Mouse (Mus musculus) adrenal gland, adult 8-10 months (tissue): ENCODE results near the gene Grip2. TPM values are rescaled to one million over a fixed set of nuclear protein-coding genes. Genes with fewer than 3 reads are reported as not detected.

Experiments used
- DNase-seq: peaks from one replicate; pipeline ENCODE4 v3.0.0; 2022
- total RNA-seq, 4 experiments: library from RNA; stranded (reverse); gene quantifications; 2 replicates each; pipeline ENCODE4 v1.2.4; 2022

Grip2 gene
- total RNA-seq, 4 experiments from 2014 or later = 3.0 to 4.7 (median 4.1) TPM

GRCm38 (mm10) chr6:91795640-91796039 lies 31.4 kb downstream of the Grip2 start:
- DNase-seq = no peak

- no peak for DNase-seq
Measured at GRCm38 (mm10) chr6:91788311-91788798, 38.7 kb downstream of the Grip2 start.

GRCm38 (mm10) chr6:91785018-91785417 lies 42.0 kb downstream of the Grip2 start:
- no peak for DNase-seq

DNA sequence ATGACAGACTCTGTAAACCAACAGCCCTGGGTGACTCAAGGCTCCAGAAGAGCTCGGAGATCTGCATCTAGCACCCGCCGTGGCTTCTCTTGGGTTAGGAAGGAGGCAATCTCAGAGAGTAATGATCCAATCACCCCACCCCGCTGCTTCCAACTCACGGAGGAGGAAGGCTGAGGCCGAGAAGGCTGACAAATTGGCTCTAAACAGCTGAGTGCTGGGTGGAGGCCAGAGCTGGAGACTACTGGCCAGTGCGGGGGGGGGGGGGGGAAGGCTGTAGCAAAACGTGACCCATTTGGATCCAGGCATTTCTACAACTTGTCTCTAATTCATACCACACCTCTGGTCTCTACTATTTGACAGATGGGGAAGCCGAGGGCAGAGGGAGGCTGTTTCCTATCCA lies 47.8 kb downstream of the Grip2 start:
- no peak for DNase-seq

DNA sequence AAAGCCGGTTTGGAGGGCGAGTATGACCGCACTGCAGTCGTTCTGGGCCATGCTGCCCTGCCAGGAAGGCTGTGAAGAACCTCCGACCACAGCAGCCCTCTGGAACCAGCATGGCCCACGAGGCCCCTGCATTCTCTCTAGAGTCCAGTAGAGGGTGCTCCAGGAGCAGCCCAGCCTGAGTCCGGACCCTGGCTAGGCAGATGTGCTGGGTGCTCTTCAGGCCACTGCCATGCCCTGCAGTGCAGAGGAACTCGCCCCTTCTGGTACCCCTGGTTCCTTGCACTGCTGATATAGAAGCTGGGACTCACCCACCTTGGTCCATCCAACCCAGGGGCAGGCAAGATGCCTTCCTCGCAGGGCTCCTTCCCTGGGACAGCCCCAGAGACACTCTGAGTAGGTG lies 50.5 kb downstream of the Grip2 start:
- no peak for DNase-seq

- DNase-seq = no peak
Measured at GRCm38 (mm10) chr6:91773951-91774350, 53.1 kb downstream of the Grip2 start.

GRCm38 (mm10) chr6:91767550-91767949 lies 59.5 kb downstream of the Grip2 start:
- no peak for DNase-seq

DNA sequence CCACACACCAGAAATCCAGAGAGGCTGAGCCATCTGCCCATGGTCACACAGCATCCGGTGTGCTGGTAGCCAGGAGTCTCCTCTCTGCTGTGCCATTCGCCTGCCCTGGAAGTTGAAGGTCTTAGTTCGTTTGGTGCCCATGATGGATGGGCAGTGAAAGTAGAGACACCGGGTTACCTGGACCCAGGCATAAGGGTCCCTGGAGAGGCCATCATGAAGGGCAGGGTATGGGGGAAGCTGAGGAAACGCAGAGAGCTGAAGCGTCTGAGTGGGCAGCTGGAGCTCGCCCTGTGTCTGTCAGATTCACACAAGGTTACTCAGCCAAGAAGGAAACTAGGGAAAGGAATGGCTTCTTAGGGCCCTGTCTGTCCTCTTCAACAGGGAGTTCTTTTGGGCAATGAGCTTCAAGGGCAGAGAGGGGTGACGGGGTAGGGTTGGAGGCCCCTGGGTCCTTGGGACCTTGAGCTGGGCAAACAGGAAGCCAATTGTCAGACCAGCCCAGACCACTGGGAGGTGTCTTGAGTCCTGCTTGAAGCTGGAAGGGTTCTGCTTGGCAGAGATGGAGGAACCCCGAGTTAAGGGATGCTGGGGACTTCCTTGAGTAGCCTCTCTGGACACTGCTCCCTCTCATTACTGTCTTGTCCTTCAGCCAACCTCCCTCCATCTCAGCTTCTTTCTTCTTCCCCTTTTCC lies 64.9 kb downstream of the Grip2 start:
- no peak for DNase-seq

- no peak for DNase-seq
Measured at GRCm38 (mm10) chr6:91754845-91755244, 72.2 kb downstream of the Grip2 start.

- no peak for DNase-seq
Measured at GRCm38 (mm10) chr6:91754098-91754497, 73.0 kb downstream of the Grip2 start.

GRCm38 (mm10) chr6:91752884-91753283 lies 74.2 kb downstream of the Grip2 start:
- no peak for DNase-seq

GRCm38 (mm10) chr6:91750976-91751375 lies 76.1 kb downstream of the Grip2 start:
- DNase-seq = no peak

GRCm38 (mm10) chr6:91746776-91747175 lies 80.3 kb downstream of the Grip2 start:
- DNase-seq = no peak

- DNase-seq = no peak
Measured at GRCm38 (mm10) chr6:91745947-91746582, 81.0 kb downstream of the Grip2 start.

DNA sequence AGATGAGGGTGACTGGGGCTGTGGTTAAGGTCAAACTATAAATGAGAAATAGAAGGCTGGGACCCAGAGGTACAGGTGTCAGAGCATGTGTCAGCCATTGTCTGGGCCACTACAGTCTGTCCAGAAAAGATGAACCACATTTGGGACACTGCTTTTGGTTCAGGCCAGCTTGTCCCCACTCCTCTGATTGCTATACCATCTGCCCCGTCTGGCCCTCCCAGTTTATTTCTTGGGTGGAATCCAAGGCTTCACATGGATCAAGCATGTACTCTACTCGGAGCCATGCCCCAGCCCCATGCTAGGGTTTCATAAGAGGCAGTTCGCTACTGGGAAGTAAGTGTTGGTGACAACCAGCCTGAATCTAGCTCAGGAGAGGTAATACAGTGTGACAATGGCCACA lies 81.8 kb downstream of the Grip2 start:
- DNase-seq = no peak

GRCm38 (mm10) chr6:91743886-91744285 lies 83.2 kb downstream of the Grip2 start:
- no peak for DNase-seq

- no peak for DNase-seq
Measured at GRCm38 (mm10) chr6:91742995-91743394, 84.1 kb downstream of the Grip2 start.

DNA sequence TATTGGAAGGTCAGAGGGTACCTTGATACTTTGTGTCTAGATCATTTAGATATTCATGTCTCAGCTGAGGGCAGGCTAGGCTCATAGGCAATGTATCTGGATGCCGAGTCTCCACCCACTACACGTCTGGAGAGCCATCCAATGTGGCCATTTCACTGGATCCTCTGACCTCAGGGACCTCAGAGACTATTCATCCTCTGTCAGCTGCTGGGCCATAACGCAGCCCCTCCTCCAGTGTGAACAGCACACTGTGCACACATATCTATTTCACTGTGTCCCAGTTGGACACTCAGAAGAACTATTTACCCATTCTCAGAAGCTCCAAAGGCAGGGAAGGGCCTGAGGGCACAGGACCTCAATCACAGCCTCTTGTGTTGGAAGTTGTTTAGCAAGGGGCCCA lies 84.6 kb downstream of the Grip2 start:
- DNase-seq = no peak

GRCm38 (mm10) chr6:91741046-91741445 lies 86.0 kb downstream of the Grip2 start:
- DNase-seq = no peak

DNA sequence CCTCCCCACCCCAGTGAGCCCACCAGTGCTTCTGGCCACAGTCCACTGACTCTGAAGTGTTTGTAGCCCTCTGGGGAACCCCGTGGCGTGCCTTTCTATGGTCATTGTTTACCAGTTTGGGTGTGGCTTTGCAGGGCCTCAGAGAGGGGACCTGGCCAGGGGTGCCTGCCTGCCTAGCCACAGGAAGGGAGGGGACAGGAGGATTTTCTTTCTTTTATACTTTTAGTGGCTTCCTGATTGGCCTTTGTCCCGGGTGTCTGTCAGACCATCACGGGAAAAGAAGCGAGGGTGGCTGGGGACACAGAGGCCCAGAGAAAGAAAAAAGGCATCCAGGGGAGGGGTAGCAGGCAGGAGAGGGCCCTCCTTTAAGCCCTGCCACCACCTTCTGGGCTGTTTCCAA lies 89.0 kb downstream of the Grip2 start:
- DNase-seq = no peak

GRCm38 (mm10) chr6:91737451-91737850 lies 89.6 kb downstream of the Grip2 start:
- no peak for DNase-seq

- DNase-seq = peak; percentile 56
Measured at GRCm38 (mm10) chr6:91736471-91736870, 90.6 kb downstream of the Grip2 start.

DNA sequence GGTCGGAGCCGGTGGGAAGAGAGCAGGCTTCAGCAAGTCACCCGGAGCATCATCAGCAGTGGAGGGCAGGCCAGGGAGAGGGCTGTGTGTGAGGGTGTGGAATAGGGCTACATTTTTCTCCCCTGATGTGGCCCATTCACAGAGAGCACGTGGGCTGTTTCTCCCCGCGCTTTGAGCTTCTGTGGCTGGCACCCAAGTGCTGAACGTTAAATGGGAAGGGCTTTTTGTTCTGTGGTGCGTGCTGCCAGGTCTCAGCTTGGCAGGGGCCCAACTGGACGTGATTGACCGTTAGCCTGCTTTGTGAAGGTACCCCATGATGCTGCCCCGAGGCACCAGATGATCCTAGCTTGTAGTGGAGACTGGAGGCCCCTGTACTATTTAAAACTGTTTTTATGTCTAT lies 94.9 kb downstream of the Grip2 start:
- no peak for DNase-seq

DNA sequence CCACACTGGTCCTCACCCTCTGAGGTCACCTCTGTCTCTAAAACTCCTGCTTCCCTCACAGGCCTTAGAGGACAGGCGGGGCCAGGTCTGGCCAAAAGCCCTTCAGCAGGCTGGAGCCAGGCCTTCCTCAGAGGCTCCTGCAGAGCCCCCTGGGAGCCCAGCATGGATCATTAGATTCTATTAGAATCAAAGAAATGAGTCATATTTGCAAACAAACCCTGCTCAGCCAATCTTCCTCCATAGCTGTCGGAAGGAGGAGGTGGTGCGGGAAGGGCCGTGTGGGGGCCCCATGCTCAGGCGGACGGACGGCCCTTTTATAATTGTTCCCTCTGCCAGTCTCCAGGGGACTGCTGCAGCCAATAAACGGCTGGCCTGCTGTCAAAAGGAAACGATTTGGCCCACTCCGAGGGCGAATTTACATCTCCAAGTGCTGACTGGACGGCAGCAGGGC lies 97.3 kb downstream of the Grip2 start:
- no peak for DNase-seq
